Mouse (Mus musculus) cerebellum, adult 2 months (tissue): ENCODE results near the gene Emc8.

Experiments used
- CTCF ChIP-seq: fragments of 200-500 bp; IDR thresholded peaks from 2 replicates; pipeline ENCODE4 v1.5.1; 2011; ENCODE audit warnings: low read depth, mild to moderate bottlenecking, control low read depth, low read length, moderate library complexity, borderline replicate concordance; ENCODE audit not compliant: insufficient read depth
- POLR2A ChIP-seq: fragments of 200-500 bp; IDR thresholded peaks from 2 replicates; pipeline ENCODE4 v1.6.1; 2011; ENCODE audit warnings: low read length, control low read depth, borderline replicate concordance; ENCODE audit not compliant: insufficient read depth

- TF ChIP-seq CTCF (no peak), POLR2A (no peak)
These were observed 20.8 kb downstream of the Emc8 start, which contains the start of gene 1190005I06Rik for GRCm38 (mm10) chr8:120647532-120647931.
